Mouse (Mus musculus): Measurements from ENCODE around the gene Cdk10. TPM values are rescaled to one million over a fixed set of nuclear protein-coding genes. Genes with fewer than 3 reads are reported as not detected.

Cdk10 gene
- total RNA-seq, 4 experiments from 2014 or later, result 9.7 to 14.3 (median 12.0) TPM

GRCm38 (mm10) chr8:123271147-123271546, 46.5 kb downstream of the Cdk10 start:
- no peak for DNase-seq (ENCODE audit: low spot score in 2 of 2)

DNA sequence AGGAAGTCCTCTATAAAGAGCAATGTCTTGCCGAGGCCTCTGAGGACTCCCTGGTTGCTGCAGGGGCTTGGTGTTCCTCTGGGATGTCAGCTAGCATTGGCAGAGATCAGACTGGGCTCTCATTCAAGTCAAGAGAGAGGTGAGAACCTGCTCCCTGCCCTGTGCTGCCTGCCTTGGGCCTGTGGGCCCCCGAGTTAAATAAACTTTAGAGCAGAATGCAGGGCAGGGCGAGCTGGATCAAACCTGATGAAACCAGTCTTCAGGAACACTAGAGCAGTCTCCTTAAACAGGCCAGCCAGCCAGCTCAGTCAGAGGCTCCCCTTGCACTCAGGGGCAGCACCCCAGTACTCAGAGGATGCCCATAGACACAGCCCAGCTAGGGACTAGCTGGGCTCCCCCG, 47.3 kb downstream of the Cdk10 start:
- DNase-seq (ENCODE audit: low spot score in 2 of 2), result no peak

DNA sequence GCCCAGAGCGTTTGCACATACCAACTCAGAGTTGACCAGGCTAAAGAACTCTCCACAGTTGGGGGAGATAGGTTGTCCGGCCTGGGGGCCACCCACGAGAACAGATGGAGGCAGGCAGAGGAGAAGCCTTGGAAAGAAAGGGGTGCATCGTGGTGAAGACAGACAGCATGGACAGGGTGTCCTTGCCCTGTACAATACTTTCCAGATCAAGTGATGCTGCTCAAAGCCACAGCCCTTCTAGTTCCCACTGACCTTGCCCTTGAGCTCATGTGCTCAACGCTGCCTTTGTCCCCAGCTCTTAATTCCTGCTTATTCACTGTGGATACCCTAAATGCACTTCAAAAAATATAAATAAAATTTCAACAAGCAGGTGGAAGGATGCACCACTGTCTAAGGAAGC, 49.8 kb downstream of the Cdk10 start:
- no peak for DNase-seq (ENCODE audit: low spot score in 2 of 2)

- no peak for DNase-seq (ENCODE audit: low spot score in 2 of 2)
Observed at GRCm38 (mm10) chr8:123275096-123275495, 50.5 kb downstream of the Cdk10 start.

DNA sequence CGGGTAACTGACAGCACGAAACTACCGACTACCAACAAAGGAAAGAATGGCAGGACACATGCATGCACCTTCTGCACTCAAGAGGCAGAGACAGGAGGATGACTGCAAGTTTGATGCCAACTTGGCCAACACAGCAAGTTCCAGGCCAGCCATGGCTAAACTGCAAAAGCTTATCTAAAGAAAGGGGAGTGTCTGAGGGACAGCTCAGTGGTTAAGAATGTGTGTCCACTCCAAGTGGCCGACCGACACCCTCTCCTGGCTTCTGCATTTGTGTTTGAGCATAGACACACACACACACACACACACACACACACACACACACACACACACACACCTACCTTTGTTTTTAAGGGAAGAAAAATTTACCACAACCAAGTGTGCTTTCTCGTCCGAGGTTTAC, 53.8 kb downstream of the Cdk10 start:
- DNase-seq (ENCODE audit: low spot score in 2 of 2), result no peak

- DNase-seq (ENCODE audit: low spot score in 2 of 2), result no peak
Observed at GRCm38 (mm10) chr8:123279828-123280227, 55.2 kb downstream of the Cdk10 start.

DNA sequence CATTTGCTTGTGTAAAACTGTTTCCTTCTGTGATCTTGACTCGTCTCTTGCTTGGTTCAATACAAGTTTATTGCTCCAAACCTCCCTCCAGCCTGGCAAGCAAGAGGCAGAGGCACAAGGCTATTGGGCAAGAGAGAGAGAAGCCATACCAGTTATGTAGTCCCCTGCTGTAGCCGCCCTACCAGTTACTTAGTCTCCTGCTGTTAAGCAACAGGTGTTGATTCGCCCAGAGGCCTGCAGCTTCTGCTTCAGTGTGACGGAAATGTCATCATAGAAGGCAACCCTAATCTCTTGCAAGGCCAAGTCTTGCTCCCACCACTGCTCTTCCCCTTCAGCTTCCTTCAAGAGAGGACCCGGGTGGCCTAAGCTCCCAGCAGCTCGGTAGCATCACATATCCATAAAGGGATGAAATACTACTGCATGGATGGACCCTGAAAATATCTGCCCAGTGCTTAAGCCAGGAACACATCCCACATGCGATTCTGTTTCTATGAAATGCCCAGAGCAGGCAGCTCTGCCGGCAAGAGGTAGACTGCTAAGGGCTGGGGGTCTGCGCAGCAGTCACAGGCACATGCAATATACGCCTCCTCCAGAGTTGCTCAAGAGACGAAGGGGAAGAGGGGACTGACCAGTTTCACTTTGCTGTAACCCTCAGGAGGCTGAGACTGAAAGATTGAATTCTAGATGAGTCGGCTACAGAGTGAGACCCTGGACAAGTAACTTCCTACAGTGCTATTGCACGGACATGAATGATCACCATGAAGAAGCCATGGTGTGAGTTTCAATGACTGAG, 55.9 kb downstream of the Cdk10 start:
- DNase-seq (ENCODE audit: low spot score in 2 of 2), result no peak

Other genes starting within 250 kb of the Cdk10 start
- gene Ankrd11, start 182.6 kb upstream of the Cdk10 start, total RNA-seq (2022), result 10 to 100 TPM; 55.0 to 63.5 (median 62.4) TPM
- 10 to 100 TPM; 74.1 to 81.0 (median 77.4) TPM for gene Spg7, start 161.9 kb upstream of the Cdk10 start, total RNA-seq (2022)
- gene Rpl13, start 122.5 kb upstream of the Cdk10 start, total RNA-seq (2022), result 100 to 1,000 TPM; 382 to 564 (median 462) TPM
- under 1 TPM in 1 of 4 experiments, not detected in 3; 0.24 TPM for gene Cpne7, start 107.5 kb upstream of the Cdk10 start, total RNA-seq (2022)
- 1 to 10 TPM in 2 of 4 experiments, under 1 TPM in 2; 0.58 to 2.9 (median 0.88) TPM for gene Sult5a1, start 66.5 kb upstream of the Cdk10 start, total RNA-seq (2022)
- 10 to 100 TPM in 2 of 4 experiments, 1 to 10 TPM in 2; 5.6 to 14.7 (median 9.7) TPM for gene Dpep1, start 38.6 kb upstream of the Cdk10 start, total RNA-seq (2022)
- 10 to 100 TPM; 51.5 to 60.8 (median 56.0) TPM for gene Chmp1a, start 12.1 kb upstream of the Cdk10 start, total RNA-seq (2022)
- 1 to 10 TPM in 1 of 4 experiments, under 1 TPM in 3; 0.12 to 1.6 (median 0.58) TPM for gene Spata33, start 12.0 kb upstream of the Cdk10 start, total RNA-seq (2022)
- gene Spata2l, start 11.4 kb downstream of the Cdk10 start, total RNA-seq (2022), result 1 to 10 TPM in 3 of 4 experiments, under 1 TPM in 1; 0.97 to 1.8 (median 1.3) TPM
- 1 to 10 TPM; 3.8 to 8.4 (median 5.4) TPM for gene Zfp276, start 29.4 kb downstream of the Cdk10 start, total RNA-seq (2022)
- gene Vps9d1, start 29.5 kb downstream of the Cdk10 start, total RNA-seq (2022), result 10 to 100 TPM; 13.7 to 22.6 (median 21.7) TPM
- gene Fanca, start 93.7 kb downstream of the Cdk10 start, total RNA-seq (2022), result not detected
- gene Spire2, start 107.9 kb downstream of the Cdk10 start, total RNA-seq (2022), result under 1 TPM in 3 of 4 experiments, not detected in 1; 0.16 to 0.22 (median 0.20) TPM
- gene Tcf25, start 148.9 kb downstream of the Cdk10 start, total RNA-seq (2022), result 100 to 1,000 TPM; 125 to 155 (median 141) TPM
- gene Mc1r, start 182.3 kb downstream of the Cdk10 start, total RNA-seq (2022), result under 1 TPM in 1 of 4 experiments, not detected in 3; 0.08 TPM
- under 1 TPM in 2 of 4 experiments, not detected in 2; 0.17 to 0.24 TPM for gene Tubb3, start 186.6 kb downstream of the Cdk10 start, total RNA-seq (2022)
- gene Def8, start 198.7 kb downstream of the Cdk10 start, total RNA-seq (2022), result 10 to 100 TPM; 36.9 to 47.1 (median 38.2) TPM